Mouse (Mus musculus) stomach, postnatal 0 days (tissue): ENCODE data around the gene Armh4. TPM values are rescaled to one million over a fixed set of nuclear protein-coding genes. Genes with fewer than 3 reads are reported as not detected.
"Not testable (repeated sequence)": the region's sequence is repeated elsewhere in the genome, so short reads cannot be mapped to it uniquely, and the experiment has no call there.

Experiments
- ATAC-seq: fragments of 200-750 bp; cut with Nextera tagmentation; 2 replicates; pipeline ENCODE4 v1.8.0; 2017; ENCODE audit not compliant: low FRiP score, low TSS enrichment
- DNase-seq: peaks from one replicate; pipeline ENCODE4 v3.0.0-alpha.2; 2016; ENCODE audit warnings: low spot score
- H3K27ac ChIP-seq: fragments of 300-500 bp; sonication (generic); replicated peaks from 2 replicates; pipeline ENCODE4 v1.5.1; 2014; ENCODE audit warnings: mild to moderate bottlenecking, control low read depth
- H3K27me3 ChIP-seq: fragments of 300-500 bp; sonication (generic); 2 replicates; pipeline ENCODE4 v1.6.1; 2014; ENCODE audit warnings: low read length; ENCODE audit not compliant: control insufficient read depth, insufficient read depth
- H3K36me3 ChIP-seq: fragments of 300-500 bp; sonication (generic); 2 replicates; pipeline ENCODE4 v1.6.1; 2014; ENCODE audit warnings: low read length, mixed read lengths; ENCODE audit not compliant: control insufficient read depth, insufficient read depth
- H3K4me1 ChIP-seq: fragments of 300-500 bp; sonication (generic); replicated peaks from 2 replicates; pipeline ENCODE4 v1.6.1; 2014; ENCODE audit warnings: antibody characterized with exemption; ENCODE audit not compliant: control insufficient read depth, insufficient read depth
- H3K4me2 ChIP-seq: fragments of 300-500 bp; sonication (generic); replicated peaks from 2 replicates; pipeline ENCODE4 v1.6.1; 2014; ENCODE audit warnings: low read depth, mild to moderate bottlenecking, control low read depth, moderate library complexity
- H3K4me3 ChIP-seq: fragments of 300-500 bp; sonication (generic); 2 replicates; pipeline ENCODE4 v1.5.1; 2014; ENCODE audit warnings: low read depth, low read length, control low read depth
- H3K9ac ChIP-seq: fragments of 300-500 bp; sonication (generic); 2 replicates; pipeline ENCODE4 v1.6.1; 2014; ENCODE audit warnings: mild to moderate bottlenecking, low read length, control low read depth, mixed read lengths
- H3K9me3 ChIP-seq: fragments of 300-500 bp; sonication (generic); 2 replicates; pipeline ENCODE4 v1.6.1; 2016; ENCODE audit warnings: low read length; ENCODE audit not compliant: control insufficient read depth
- CTCF ChIP-seq: IDR thresholded peaks from 2 replicates; pipeline ENCODE4 v1.5.1; 2016; ENCODE audit warnings: antibody characterized with exemption, low read depth, mild to moderate bottlenecking, moderate library complexity
- EP300 ChIP-seq: optimal IDR thresholded peaks from 2 replicates; pipeline ENCODE3; 2016; ENCODE audit warnings: antibody characterized with exemption
- WGBS: fragments of 180-500 bp; shearing (Covaris S2); extraction: QIAGEN DNeasy Blood & Tissue Kit; methylation state at CpG from one replicate; pipeline ENCODE4 v1.1.7; 2014; 5-methylcytosine and 5-hydroxymethylcytosine counted together
- polyA plus RNA-seq: library from polyadenylated mRNA; unstranded; fragments of >200 nt; fragmentation: Nextera tagmentation; extraction: Ambion mirVana; gene quantifications from 2 replicates; pipeline ENCODE4 v1.2.1, GENCODE M21; 2015

Armh4 gene
- polyA plus RNA-seq = 4.0 and 4.4 TPM in 2 replicates

DNA sequence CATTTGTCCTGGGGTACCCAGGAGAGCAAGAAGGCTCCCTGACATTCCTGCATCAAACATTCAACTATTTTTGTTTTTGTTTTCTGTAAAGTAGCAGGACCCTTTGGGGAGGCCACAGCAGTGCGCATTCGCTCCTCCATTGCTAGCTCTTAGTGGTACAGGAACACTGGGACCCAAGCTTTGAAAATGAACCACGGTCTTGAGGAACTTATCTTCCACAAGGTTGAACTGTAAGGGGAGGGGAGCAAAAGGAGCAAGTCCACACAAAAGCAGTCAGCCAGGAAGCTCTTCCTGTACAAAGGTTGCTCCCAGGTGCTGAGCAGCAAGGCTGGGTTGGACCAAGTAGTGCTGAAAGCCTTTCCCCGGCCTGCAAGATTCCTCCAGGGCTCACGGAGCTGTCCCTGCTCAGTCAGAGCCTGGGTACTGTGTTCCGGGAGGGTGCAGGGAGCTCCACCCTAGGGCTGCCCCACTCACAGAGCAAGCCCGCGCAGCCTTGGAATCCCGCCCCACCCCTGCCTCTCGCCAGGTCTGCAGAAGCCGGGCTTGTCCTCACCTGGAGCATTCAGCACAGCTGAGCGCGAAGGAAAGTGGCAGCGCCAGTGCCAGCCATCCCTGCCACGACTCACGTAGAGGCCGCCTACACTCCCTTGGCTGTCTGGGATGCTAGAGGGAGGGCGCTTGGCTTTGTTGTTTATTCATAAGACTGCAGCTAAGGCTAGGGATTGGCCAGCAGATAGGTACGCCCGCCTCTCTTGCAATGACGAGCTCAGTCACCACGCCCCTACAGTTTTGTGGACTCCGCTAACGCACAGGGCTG, at the start of gene Armh4:
Armh4 (minus strand) TSS at position 669 of the 817 bp plus-strand sequence.
- TF ChIP-seq CTCF (no peak), EP300 (no peak)
- H3K4me1 ChIP-seq = no peaks in the 10 kb centered on the region
- H3K4me2 ChIP-seq = peak within 1 kb of the TSS; percentile 74
- H3K9me3 ChIP-seq = no peaks in the 10 kb centered on the region
- H3K9ac ChIP-seq = peak within 1 kb of the TSS; percentile 56
- no peaks in the 10 kb centered on the region for H3K36me3 ChIP-seq
- WGBS = 2% methylated on average over 24 of the region's 24 CpGs
- H3K27ac ChIP-seq = peak within 1 kb of the TSS; percentile 53; the same call in 1 of the 2 replicates
- H3K4me3 ChIP-seq = peak within 1 kb of the TSS; percentile 46
- DNase-seq = peak; percentile 76
- no peaks in the 10 kb centered on the region for H3K27me3 ChIP-seq
- peak; percentile 99 for ATAC-seq

DNA sequence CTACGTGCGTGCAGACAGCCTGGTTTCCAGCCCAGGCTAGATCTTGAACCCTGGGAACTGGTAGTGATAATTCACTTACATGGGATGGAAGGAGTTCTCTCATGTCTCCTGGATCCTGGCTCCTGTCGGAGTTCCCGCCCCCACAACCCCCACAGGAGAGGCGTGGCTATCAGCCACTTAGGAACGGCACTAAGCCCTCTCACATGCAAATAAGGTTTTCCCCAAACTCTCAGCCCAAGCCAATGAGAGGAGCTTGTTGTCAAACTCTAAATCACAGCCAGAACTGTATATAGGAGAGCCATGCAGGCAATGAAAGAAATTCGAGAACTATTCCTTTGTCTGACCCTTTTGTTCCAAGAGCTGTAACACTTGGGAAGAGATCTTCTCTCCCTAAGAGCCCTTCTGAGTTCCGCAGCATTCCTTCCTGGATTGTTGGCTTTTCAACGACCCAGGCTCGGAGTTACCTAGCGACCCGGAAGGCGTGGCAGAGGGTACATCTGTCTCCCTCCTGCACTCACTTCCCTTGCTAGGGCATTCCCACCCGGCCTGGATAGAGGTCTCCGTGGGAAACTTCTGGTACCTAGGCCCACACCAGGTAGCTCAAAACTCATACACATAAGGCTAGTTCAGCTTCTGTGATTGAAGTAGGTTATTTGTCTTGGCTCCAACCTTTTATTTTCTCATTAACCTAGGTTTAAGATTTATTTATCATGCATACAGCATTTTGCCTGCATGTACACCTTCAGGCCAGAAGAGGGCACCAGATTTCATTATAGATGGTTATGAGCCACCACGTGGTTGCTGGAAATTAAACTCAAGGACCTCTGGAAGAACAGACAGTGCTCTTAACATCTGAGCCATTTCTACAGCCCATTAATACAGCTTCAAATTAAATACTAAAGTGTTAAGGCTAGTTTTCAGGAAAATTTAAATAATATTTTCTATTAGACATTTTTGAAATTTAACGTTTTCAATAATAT, 46.3 kb upstream of the Armh4 start:
- ATAC-seq = no peak
- Histone ChIP-seq H3K9me3 (no peaks in the 10 kb centered on the region), H3K4me3 (no peak overlapping the region), H3K27ac (no peak overlapping the region), H3K36me3 (no peaks in the 10 kb centered on the region), H3K4me1 (no peaks in the 10 kb centered on the region), H3K27me3 (no peaks in the 10 kb centered on the region), H3K9ac (no peak overlapping the region), H3K4me2 (0 out of 2 replicates have a peak overlapping the region, but pooled peaks have one; percentile 11)
- TF ChIP-seq EP300 (no peak), CTCF (peak; percentile 69)
- no peak for DNase-seq
- WGBS = 13% methylated on average over 17 of the region's 17 CpGs

GRCm38 (mm10) chr14:49819721-49820440, 36.7 kb upstream of the Armh4 start:
- WGBS = 74% methylated on average over 8 of the region's 8 CpGs

GRCm38 (mm10) chr14:49818713-49819208, 35.6 kb upstream of the Armh4 start:
- DNase-seq, H3K4me2 ChIP-seq, H3K36me3 ChIP-seq, H3K4me3 ChIP-seq, H3K9ac ChIP-seq, ATAC-seq, H3K9me3 ChIP-seq, H3K27ac ChIP-seq, H3K4me1 ChIP-seq, H3K27me3 ChIP-seq: not testable (repeated sequence)
- 76% methylated on average over 6 of the region's 6 CpGs for WGBS

More at GRCm38 (mm10) chr14:49819721-49820440, 36.7 kb upstream of the Armh4 start:
- H3K9me3 ChIP-seq, H3K4me1 ChIP-seq, H3K27ac ChIP-seq, H3K4me2 ChIP-seq, ATAC-seq, H3K27me3 ChIP-seq, DNase-seq, H3K4me3 ChIP-seq, H3K36me3 ChIP-seq, H3K9ac ChIP-seq: not testable (repeated sequence)

DNA sequence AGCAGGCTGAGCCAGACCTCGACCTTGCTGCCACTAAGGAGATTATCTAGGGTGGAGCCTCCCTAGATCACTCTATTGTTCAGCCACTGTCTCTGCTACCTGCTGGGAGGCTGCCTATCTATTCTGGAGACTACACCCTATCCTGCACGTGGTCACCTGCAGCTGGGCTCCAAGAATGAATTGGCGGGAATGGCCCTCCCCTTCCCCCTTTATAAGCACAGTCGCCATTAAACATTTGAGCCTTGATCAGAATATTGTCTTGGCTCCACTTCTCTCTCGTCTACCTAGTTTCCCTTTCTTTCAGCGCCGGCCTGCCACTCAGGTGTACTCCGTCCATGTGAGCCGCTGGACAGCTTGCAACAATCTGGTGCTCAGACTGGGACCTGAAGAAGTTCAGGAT, 29.8 kb upstream of the Armh4 start:
- DNase-seq, H3K27me3 ChIP-seq, H3K36me3 ChIP-seq, H3K9me3 ChIP-seq, H3K4me3 ChIP-seq, H3K4me2 ChIP-seq, ATAC-seq, H3K27ac ChIP-seq, H3K9ac ChIP-seq, H3K4me1 ChIP-seq: not testable (repeated sequence)
- 83% methylated on average over 9 of the region's 9 CpGs for WGBS

DNA sequence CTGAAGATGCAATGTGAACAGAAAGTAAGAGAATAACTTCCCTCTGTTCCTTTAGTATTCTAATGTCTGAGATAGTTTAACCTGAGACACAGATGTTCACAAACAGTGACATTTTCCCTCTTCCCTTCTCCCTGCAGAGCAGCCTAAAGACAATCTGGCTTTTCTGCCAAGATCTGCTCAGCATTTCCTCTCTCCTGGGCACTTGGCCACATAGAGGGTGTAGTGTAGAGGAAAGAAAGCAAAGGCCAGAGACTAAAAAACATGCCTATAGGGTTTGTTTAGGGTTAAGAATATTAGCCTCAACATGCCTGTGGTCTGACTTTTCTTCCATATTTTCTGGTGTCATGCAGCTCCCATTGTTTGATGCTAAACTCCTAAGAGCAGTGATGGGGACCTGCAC, 21.9 kb upstream of the Armh4 start:
- H3K4me2 ChIP-seq, DNase-seq, H3K36me3 ChIP-seq, H3K4me1 ChIP-seq, H3K27ac ChIP-seq, H3K27me3 ChIP-seq, ATAC-seq, H3K9ac ChIP-seq, H3K4me3 ChIP-seq, H3K9me3 ChIP-seq: not testable (repeated sequence)
